Mouse (Mus musculus): ENCODE measurements at regions not wholly inside any gene's neighbourhood (a gene's known extent, or its start where the extent isn't known, plus 50 kb on each side); places are given as distances from the start of the nearest gene placed in this dataset.
A peak's percentile ranks its signal among the peaks of the same experiment; 100 is the strongest.

DNA sequence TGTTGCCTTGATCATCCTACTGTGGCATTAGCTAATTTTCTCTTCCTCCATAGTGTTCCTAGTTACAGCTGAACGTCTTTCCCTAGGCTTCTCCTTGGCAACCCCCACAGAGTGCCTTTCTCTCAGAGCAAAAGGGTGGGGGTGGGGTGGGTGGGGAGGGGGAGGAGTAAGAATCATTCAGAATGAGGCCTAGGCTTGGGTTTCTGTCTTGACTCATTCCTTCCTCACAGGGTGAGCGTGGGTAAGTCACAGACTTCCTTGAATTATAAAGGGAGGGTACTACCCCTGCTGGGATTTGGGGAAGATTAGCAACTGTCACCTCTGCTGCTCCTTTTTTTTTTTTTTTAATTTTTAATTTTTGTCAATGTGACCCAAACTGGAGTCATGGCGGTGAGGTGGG lies 114.5 kb downstream of the Dhx35 start:
- no peak for DNase-seq (ENCODE audit: extremely low spot score, low spot score)

- no peak for DNase-seq (ENCODE audit: extremely low spot score, low spot score)
Observed at GRCm38 (mm10) chr2:158910325-158910724, 115.7 kb downstream of the Dhx35 start.

DNA sequence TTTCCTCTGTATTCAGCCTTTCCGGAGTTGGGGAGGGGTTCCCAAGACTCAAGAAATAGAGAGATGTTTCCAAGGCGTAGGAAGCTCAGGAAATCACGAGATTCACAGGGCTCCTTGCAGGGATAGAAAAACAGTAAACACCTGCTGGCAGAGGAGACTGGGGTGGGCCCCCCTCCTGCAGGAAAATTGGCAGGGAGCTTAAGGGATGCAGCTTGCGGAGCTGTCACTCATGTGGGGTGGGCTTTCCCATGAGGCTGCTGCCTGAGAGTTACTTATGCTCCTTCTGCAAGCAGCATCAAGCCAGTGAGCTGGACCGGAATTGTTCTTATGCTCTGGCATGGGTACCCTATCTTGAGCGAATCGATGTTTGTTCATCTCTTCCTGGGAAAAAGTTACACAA lies 116.6 kb downstream of the Dhx35 start:
- DNase-seq (ENCODE audit: extremely low spot score, low spot score): no peak

- DNase-seq (ENCODE audit: extremely low spot score, low spot score): peak; percentile 65
Observed at GRCm38 (mm10) chr2:158912631-158913258, 118.1 kb downstream of the Dhx35 start.

DNA sequence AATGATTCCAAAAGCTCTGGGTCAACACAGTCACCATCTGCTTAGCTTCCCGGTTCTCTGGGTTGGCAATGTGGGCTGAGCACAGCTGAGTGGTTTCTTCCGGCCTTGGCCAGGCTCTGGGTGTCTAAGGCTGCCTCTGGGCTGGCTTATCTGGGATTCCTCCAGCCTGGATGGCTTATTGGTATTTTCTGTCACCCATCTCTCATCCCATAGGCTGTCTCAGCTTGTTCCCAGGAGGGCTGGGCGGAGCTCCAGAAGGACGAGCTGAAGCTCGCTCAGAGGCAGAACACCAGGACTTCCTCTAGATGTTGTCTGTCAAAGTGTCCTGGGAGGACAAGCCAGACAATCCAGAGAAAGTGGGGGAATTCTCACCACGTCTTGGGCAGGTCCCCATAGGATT lies 122.8 kb downstream of the Dhx35 start:
- no peak for DNase-seq (ENCODE audit: extremely low spot score, low spot score)

DNA sequence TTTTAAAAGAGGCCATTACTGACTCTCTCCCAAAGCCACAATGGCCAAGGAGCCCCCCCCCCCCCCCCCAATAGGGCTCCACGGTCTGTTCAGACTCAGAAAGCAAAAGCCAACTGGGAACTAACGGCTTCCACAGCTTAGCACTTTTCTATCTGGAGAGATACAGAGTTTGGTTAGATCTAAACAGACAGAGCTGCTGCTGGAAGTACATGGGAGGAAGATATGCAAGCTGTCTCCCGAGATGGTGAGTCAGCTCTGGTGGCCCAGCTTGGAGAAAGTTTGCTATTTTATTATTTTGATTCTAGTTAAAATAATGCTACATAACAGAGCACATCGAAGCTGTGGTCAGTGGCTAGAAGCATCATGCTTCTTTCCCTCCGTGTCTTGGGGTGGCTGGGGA lies 123.7 kb downstream of the Dhx35 start:
- DNase-seq (ENCODE audit: extremely low spot score, low spot score): no peak

- DNase-seq (ENCODE audit: extremely low spot score, low spot score): no peak
Observed at GRCm38 (mm10) chr2:158921342-158922255, 127.0 kb downstream of the Dhx35 start.

DNA sequence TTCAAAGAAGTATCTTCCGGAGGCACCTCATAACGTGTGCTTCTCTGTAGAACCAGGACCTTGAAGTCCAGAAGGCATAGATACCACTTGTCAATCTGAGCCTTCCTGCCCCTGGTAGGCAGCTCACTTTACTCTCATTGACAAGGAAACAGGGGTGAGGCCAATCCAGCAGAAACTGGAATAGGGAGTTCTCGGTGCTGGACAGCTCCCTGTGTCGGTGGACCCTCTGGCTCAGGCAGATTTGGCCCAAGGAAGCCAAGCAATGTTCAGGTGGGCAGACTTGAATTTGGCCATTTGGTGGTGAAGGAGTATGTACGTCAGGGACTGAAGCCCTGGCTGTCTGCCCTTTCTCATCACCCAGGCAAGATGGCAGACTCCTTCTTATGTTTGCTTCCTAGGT lies 128.2 kb downstream of the Dhx35 start:
- peak; percentile 24 for DNase-seq (ENCODE audit: extremely low spot score, low spot score)

DNA sequence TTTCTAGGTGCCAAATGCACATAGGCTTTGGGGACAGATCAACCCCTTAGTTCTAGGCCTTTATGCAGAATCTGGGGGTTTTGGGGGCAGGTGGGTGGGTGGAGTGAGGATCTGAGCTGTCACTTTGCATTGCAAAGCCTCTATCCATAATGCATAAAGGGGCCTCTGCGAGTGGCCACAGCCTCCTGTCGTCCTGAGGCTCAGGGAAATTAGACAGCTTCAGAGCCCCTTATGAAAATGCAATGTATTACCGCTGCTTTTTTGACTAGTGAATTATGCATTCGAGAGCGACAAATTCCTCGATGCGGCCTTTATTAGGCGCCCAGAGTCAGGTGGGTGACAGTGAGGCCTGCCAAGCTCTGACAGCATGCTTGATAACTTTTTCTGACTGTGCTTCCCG lies 134.9 kb downstream of the Dhx35 start:
- no peak for DNase-seq (ENCODE audit: extremely low spot score, low spot score)

- no peak for DNase-seq (ENCODE audit: extremely low spot score, low spot score)
Observed at GRCm38 (mm10) chr2:158937948-158938565, 143.4 kb downstream of the Dhx35 start.

- no peak for DNase-seq (ENCODE audit: extremely low spot score, low spot score)
Observed at GRCm38 (mm10) chr2:158949418-158949817, 154.8 kb downstream of the Dhx35 start.

- DNase-seq (ENCODE audit: extremely low spot score, low spot score): peak; percentile 29
Observed at GRCm38 (mm10) chr2:158951061-158951460, 156.5 kb downstream of the Dhx35 start.

DNA sequence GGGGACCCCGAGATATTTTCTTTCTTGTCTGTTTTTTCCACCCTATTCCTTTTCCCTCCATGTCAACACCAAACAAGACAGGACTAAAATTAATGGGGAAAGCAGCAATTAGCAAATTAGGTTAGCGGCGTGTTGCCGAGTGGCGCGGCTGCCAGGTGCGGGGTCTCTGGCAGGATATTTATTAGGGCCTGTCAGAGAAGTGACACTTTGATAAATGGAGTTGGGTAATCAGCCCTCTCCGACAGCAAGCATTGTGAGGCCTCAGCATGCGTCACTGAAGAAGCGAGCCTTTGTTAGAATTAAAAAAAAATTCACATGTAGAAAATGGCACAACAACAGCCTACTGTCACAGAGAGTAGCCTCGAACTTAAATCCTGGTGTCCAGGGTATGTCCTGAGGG lies 162.3 kb downstream of the Dhx35 start:
- DNase-seq (ENCODE audit: extremely low spot score, low spot score): no peak

DNA sequence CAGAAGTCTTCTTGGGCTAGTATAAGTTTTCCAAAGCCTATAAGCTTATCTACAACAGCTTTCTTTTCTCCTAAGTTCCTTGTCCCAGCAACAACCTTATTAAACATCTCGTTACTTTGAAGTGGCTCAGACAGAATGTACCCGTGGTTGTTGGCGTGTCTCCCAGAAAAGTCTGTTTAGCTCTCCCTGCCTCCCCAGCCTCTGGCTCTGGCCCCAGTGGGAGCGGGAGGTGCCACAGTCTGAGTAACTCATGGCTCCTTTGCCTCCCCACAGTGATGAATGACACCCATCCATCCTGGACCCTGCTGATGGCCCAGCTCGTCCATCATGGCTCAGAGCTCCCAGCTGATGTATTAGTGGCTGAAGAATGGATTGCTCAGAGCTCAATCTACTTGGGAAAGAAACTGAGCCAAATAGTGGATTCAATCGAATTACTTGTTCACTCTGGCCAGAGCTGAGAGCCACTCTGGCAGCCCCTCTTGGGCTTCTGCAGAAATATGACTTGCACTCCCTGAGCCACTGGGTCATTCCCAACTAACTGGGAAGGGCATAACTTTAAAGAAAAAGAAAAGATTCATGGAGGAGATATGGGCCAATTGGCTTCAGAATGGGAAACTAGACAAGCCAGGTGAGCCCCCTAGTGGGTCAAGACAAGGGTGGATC lies 170.5 kb downstream of the Dhx35 start:
- no peak for DNase-seq (ENCODE audit: extremely low spot score, low spot score)

DNA sequence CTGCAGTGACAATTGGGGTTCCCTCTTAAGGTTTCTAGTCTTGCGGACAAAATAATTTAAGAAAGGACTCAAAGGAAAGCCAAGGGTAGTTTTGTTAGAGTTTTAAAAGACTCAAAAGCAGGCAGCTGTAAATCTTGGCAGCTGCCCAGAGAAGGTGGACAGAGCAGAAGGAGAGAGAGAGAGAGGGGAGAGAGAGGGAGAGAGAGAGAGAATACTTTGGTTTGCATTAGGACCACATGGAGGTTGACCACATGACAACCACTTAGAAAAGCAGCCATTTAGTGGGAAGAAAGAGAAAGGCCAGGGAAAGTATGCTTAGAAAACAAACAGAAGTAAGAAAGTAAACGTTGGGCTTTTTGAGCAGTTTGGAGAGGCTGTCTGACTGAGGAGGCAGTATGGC lies 177.6 kb downstream of the Dhx35 start:
- no peak for DNase-seq (ENCODE audit: extremely low spot score, low spot score)

DNA sequence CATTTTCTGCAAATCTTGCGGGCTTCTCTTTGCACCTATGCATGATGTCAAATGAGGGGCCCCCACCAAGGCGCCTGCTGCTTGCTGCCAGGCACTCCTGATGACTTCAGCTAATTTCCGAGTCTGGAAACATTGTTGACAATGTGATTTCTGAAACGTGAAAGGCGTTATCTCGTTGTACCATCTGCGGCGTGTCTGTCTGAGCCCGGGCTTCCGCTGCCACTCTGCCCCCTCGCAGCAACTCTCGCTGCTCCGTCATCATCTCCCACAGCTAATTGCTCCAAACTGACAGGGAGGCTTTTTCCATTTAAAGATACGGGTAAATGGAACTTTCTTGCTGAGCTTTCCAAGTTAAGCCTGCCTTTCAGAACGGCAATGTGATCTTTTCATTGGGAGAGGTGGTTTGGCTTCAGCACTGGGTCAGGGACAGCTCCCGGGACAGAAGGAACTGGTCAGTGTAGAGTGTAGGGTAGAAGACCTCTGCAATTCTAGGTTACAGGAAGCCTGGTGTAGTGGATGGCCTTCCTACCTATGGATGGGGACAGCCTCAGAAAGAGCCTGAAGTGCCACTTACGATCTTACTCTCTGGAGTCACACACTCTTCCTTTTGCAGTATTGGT lies 191.0 kb downstream of the Dhx35 start:
- DNase-seq (ENCODE audit: extremely low spot score, low spot score): peak; percentile 50

GRCm38 (mm10) chr2:159002481-159003186 lies 208.0 kb downstream of the Dhx35 start:
- DNase-seq (ENCODE audit: extremely low spot score, low spot score): peak; percentile 45

GRCm38 (mm10) chr2:159003187-159003497 lies 208.5 kb downstream of the Dhx35 start:
- no peak for DNase-seq (ENCODE audit: extremely low spot score, low spot score)

GRCm38 (mm10) chr2:159004417-159004816 lies 209.8 kb downstream of the Dhx35 start:
- no peak for DNase-seq (ENCODE audit: extremely low spot score, low spot score)

- DNase-seq (ENCODE audit: extremely low spot score, low spot score): no peak
Observed at GRCm38 (mm10) chr2:159012725-159013124, 218.1 kb downstream of the Dhx35 start.

DNA sequence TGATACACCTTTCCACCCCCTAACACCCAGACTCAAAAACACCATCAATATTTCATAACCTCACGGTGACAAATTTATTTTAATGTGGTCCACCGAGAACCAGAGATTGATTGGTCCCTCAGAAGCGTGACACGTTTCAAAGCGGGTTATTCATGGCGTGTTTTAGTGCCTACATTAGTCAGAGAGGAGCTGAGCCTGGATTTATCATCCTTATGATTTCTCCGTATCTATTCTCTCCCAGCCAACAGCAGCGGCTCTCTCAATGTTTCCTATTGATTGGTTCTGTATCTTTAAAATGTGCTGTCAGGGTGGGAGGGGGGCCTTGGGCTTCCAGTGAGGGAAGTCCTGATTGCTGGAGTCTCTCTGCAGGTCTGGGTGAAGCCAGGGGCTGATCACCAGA lies 219.9 kb downstream of the Dhx35 start:
- DNase-seq (ENCODE audit: extremely low spot score, low spot score): no peak
